Mouse (Mus musculus) central nervous system, embryonic 18 days (tissue): ENCODE data around the gene Gm8653. TPM values are rescaled to one million over a fixed set of nuclear protein-coding genes. Genes with fewer than 3 reads are reported as not detected.

Source experiments
- polyA plus RNA-seq: library from polyadenylated mRNA; depleted of rRNA; stranded (reverse); fragments of >200 nt; gene quantifications from 2 replicates; pipeline ENCODE4 v1.2.3, GENCODE M21; 2012; rRNA removed

Gm8653 gene
- not detected in 2 replicates for polyA plus RNA-seq

GRCm38 (mm10) chr7:22201164-22201563 is at the start of gene Gm8653:
Gene Gm8653, minus strand, starts transcription at chr7:22201264.

GRCm38 (mm10) chr7:22229384-22229783 is 28.3 kb upstream of the Gm8653 start, which contains the start of gene Gm8453:
Gene Gm8453, minus strand, starts transcription at chr7:22229484.

GRCm38 (mm10) chr7:22189077-22189476 is 12.0 kb downstream of the Gm8653 start, which contains the start of gene Vmn1r143:
Gene Vmn1r143, plus strand, starts transcription at chr7:22189377.

GRCm38 (mm10) chr7:22163935-22164334 is 37.1 kb downstream of the Gm8653 start, which contains the start of gene Vmn1r142:
Gene Vmn1r142, minus strand, starts transcription at chr7:22164035.

Other genes starting within 250 kb of the Gm8653 start
- not detected in 2 replicates for gene Vmn1r137, start 206.7 kb downstream of the Gm8653 start, polyA plus RNA-seq
- not detected in 2 replicates for gene Vmn1r138, start 172.4 kb downstream of the Gm8653 start, polyA plus RNA-seq
- not detected in 2 replicates for gene Gm6176, start 145.0 kb downstream of the Gm8653 start, polyA plus RNA-seq
- gene Vmn1r139, start 132.2 kb downstream of the Gm8653 start, polyA plus RNA-seq: not detected in 2 replicates
- gene Gm16451, start 83.0 kb downstream of the Gm8653 start, polyA plus RNA-seq: not detected in 2 replicates
- gene Gm10666, start 66.5 kb downstream of the Gm8653 start, polyA plus RNA-seq: not detected in 2 replicates
- not detected in 2 replicates for gene Vmn1r142, start 37.2 kb downstream of the Gm8653 start, polyA plus RNA-seq
- not detected in 2 replicates for gene Vmn1r143, start 11.9 kb downstream of the Gm8653 start, polyA plus RNA-seq
- not detected in 2 replicates for gene Gm8453, start 28.2 kb upstream of the Gm8653 start, polyA plus RNA-seq
- not detected in 2 replicates for gene Gm4187, start 128.5 kb upstream of the Gm8653 start, polyA plus RNA-seq
- not detected in 2 replicates for gene Gm8660, start 169.8 kb upstream of the Gm8653 start, polyA plus RNA-seq
- not detected in 2 replicates for gene Vmn1r148, start 212.3 kb upstream of the Gm8653 start, polyA plus RNA-seq
- gene Vmn1r149, start 237.0 kb upstream of the Gm8653 start, polyA plus RNA-seq: not detected in 2 replicates